Mouse (Mus musculus): ENCODE measurements at regions not wholly inside any gene's neighbourhood (a gene's known extent, or its start where the extent isn't known, plus 50 kb on each side); places are given as distances from the start of the nearest gene placed in this dataset.

DNA sequence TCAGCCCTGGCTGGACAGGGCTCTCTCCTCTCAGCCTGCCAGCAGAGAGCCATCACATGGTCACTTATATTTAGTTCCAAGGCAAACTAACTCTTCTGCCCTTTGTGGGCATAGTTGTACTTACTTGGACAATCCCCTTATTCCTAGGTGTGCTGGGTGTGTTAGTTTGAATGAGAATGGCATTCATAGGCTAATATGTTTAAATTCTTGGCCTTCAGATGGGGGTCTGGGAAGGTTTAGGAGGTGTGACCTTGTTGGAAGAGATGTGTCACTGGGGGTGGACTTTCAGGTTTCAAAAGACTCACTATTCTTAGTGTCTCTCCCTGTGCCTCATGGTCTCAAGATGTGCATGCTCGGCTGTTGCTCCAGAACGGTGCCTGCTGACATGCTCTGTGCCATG lies 250.5 kb upstream of the Myo3a start:
- TF ChIP-seq POLR2A (IDR thresholded peaks at IDR 0.05; ENCODE audit: borderline replicate concordance, extremely low read depth, low read depth, low read length) (no peak), CTCF (IDR thresholded peaks at IDR 0.05; ENCODE audit: insufficient read depth, low read length) (no peak)

Data from lung, adult 2 months (tissue).